Mouse (Mus musculus): ENCODE measurements around the gene Ttc21a.

DNA sequence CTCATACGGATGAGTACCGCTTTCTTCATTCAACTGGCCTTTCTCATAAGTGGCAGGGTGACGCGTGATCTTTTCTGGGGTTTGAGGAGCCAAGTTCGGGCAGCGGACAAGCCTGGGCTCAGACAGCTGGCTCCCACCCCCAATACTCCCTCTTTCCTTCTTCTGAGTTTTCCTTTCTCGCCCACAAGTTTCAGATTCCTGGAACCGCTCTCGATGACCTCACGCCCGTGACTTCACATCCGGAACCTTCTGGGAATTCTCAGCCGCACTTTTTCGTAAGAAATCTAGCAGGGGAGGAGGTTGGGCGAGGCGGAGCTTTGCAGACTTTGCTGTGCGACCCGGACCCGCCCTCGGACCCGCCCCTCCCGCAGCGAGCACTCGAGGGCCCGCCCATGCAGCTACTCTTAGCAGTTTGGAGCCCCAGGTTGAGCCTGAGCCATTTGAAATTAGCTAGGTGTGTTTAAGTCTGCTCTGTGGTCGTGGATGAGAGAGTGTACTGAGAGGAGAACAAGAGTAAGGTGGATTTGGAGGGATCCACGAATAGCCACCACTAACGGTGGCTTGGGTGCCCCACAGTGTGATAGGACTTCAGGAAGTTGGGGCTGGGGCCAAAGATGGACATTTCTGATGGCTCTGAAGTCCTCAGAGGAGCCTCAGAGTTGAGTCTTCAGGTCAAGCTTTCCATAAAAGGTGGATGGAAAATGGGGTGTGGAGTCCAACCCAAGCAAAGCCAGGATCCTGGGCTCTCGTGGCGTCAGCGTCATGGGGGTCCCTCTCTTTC lies 64.7 kb downstream of the Ttc21a start:
- TF ChIP-seq HCFC1 (IDR thresholded peaks at IDR 0.05; ENCODE audit: borderline replicate concordance, insufficient read depth, low read length): no peak
- no peak for TF ChIP-seq CHD2 (IDR thresholded peaks at IDR 0.05; ENCODE audit: low read depth, low read length)
- TF ChIP-seq ZNF384 (IDR thresholded peaks at IDR 0.05; ENCODE audit: low read depth, low read length): no peak
- no peak for TF ChIP-seq MAFK (IDR thresholded peaks at IDR 0.05; ENCODE audit: insufficient read depth, low read depth, low read length)
